Mouse (Mus musculus) mouse embryonic stem cell (cell line): ENCODE results near the gene Lcp2.

Source experiments
- in situ Hi-C, 2 experiments: fragments of 300-500 bp; cut with MboI; formaldehyde crosslinking; loops; 1 replicate in 1 of 2; 3 replicates in 1 of 2; pipeline ENCODE4 v1.14.3; 2019 to 2020; ENCODE audit warnings: low sequenced_read_pairs in 2 of 2, low pct_unique_long_range_greater_than_20kb in 1 of 2, mixed read lengths in 1 of 2; ENCODE audit not compliant: unreplicated experiment in 1 of 2

The Lcp2 gene

GRCm38 (mm10) chr11:34046767-34047541 lies at the start of gene Lcp2:
Lcp2 (plus strand) TSS chr11:34046920.
- in situ Hi-C loops = no loop called here

- in situ Hi-C loops = no loop called here
These were observed 48.5 kb upstream of the Lcp2 start for GRCm38 (mm10) chr11:33998244-33998643.

- in situ Hi-C loops = no loop called here
These were observed 46.3 kb upstream of the Lcp2 start for GRCm38 (mm10) chr11:34000416-34000815.

DNA sequence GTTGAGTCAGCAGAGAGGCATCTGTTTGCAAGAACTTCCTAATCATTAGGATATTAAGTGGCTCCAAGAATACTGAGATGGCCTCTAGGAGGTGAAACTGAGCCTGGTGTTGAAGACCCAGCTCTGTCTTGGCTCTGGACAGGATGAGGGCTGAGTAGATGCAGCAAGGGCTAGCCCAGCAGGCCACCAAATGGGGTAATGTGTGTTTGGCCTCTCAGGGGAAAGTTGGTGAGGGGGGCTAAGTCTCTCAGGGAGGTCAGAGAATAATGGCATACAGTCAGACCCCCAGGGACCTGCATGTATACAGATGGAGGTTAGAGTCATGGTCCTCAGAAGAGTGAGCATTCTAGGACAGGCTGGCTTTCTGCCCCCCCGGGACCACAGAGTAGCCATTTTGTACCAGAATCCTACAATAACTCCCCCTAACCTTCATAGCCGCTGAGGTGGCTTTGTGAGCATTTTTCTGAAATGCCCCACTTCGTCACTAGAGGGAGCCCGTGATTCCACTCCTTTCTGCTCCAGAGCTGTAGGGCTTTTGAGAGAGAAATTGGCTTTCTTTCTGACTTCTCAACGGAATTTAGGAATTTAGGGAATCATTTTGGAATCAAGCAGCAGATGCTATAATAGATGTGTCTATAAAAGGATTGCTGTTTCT lies 44.7 kb upstream of the Lcp2 start:
- in situ Hi-C loops = no loop called here

DNA sequence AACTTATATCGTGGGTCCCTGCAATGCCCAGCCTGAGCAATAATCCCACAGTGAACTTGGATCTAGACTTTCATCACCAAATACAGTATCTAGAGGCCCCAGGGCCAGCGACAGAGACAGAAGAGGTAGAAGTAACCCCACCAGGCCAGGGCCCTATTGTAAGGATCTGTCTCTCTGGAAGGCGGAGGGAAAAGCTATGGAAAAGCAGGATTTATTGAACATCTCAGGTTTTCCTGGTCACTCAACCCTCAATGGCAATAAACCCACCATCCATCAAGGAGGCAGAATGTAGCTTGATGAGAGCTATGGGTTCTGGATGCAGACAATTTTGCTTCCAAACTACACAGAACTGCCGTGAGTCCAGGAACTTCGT lies 44.1 kb upstream of the Lcp2 start:
- in situ Hi-C loops = no loop called here

DNA sequence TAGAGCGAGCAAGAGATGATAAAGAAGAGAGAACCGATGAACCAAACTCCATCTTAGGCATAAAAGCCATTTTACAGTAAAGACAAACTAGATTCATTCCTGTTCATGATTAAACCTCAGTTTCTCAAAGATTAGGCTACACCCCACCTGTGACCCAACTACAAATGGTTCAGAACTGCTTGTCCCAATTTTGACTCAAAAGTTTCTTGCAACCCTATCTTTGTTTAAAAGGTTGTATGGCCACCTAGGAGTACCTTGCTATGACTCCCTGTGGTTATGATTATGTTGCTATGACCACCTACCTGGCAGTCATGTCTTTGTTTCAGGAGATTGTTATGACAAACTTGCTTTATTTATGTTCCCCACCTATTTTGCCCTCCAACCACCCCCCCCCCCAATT lies 39.1 kb upstream of the Lcp2 start:
- in situ Hi-C loops = no loop called here

- in situ Hi-C loops = no loop called here
These were observed 38.5 kb upstream of the Lcp2 start for GRCm38 (mm10) chr11:34008214-34008613.

DNA sequence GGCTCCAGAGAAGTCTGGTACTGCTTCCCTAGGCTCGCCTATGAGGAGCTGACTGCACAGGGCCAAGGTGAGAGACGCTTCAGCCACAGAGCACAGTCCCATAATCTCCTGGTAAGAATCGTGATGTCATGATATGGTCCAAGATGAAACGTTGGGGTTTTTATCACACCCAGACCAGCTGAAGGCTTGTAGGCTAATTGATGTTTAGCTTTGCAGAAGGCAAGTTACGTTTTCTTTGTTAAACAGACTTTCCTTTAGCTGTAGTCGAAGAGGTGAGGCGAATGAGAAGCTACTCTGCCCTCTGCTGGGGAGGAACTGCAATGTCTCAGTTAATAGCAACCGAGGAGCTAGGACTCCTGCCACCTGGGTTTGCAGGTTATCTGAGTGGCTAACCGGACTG lies 38.0 kb upstream of the Lcp2 start:
- in situ Hi-C loops = no loop called here

- in situ Hi-C loops = no loop called here
These were observed 37.2 kb upstream of the Lcp2 start for GRCm38 (mm10) chr11:34009316-34010087.

- in situ Hi-C loops = no loop called here
These were observed 36.4 kb upstream of the Lcp2 start for GRCm38 (mm10) chr11:34010133-34010858.

- in situ Hi-C loops = no loop called here
These were observed 35.9 kb upstream of the Lcp2 start for GRCm38 (mm10) chr11:34010859-34011172.

GRCm38 (mm10) chr11:34012007-34012652 lies 34.6 kb upstream of the Lcp2 start:
- in situ Hi-C loops = no loop called here

- in situ Hi-C loops = no loop called here
These were observed 21.6 kb upstream of the Lcp2 start for GRCm38 (mm10) chr11:34025091-34025490.

DNA sequence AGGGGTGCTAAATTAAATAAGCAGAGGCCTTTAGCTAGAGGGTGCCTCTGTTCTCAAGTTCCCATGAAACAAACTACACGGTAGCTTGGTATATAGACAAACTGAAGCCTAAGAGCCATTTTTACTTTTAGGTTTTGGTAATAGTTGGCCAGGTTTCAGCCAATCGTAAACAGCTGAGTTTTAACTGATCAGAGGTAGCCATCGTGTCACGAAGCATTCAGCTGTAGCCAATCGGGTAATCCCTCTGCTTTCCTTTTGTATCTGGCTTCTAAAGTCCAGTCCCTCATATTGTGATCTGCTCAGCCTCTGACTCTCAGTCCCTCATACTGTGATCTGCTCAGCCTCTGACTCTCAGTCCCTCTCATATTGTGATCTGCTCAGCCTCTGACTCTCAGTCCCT lies 17.1 kb upstream of the Lcp2 start:
- in situ Hi-C loops = no loop called here

DNA sequence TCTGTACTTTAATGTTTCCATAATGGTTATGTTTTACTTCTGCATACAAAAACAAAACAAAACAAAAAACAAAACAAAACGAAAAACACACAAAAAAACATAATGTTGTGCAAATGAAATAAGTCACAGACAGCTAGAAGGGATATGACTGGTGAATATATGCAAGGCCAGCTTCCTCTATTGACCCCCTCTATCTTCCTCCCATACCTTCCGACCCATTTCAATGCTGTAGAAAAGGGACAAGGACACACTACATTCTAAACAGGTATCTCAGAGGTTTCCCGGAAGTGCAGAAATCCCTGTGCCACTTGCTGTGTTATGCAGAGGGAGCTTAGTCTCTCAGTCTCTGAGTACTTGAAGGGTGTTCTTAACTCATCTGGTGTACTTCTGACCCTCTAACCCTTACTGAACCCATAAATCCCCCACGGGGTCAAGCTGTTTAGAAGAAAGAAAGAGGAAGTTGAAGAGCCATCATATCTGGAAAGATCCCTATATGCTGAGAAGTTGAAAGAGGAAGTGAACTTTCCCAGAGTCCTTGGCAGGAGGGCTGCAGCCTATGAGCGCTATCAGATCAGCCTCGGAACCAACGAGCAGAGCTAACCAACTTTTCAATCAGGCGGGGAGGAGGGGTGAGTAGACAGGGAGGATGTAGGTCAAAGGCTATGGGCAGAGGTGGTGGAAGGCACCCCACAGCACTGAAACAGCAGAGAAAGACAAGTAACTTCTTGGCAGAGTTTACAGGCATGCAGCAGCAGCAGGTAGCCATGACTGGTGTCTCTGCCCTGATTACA lies 15.5 kb upstream of the Lcp2 start:
- in situ Hi-C loops = no loop called here

- in situ Hi-C loops = no loop called here
These were observed 12.7 kb upstream of the Lcp2 start for GRCm38 (mm10) chr11:34034008-34034505.

DNA sequence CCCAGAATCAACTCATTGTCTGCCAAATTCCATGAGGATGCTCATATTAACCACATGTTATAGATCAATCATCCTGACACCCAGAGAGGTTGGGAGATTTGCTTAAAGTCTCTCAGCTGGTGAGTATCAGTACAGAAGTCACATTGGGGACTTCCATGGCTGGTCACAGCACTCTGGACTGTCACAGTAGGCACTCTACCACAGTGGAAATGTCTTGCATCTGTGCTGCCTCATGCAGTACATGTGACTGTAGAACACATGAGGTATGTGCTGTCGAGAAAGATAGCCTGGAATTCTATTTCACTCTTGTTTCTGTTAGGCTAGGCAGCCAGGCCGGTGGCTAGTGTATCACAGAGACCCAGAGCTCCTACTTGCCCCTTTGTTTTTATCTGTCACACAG lies 11.9 kb upstream of the Lcp2 start:
- in situ Hi-C loops = no loop called here
